Mouse (Mus musculus): ENCODE results near the gene Fam20b.

DNA sequence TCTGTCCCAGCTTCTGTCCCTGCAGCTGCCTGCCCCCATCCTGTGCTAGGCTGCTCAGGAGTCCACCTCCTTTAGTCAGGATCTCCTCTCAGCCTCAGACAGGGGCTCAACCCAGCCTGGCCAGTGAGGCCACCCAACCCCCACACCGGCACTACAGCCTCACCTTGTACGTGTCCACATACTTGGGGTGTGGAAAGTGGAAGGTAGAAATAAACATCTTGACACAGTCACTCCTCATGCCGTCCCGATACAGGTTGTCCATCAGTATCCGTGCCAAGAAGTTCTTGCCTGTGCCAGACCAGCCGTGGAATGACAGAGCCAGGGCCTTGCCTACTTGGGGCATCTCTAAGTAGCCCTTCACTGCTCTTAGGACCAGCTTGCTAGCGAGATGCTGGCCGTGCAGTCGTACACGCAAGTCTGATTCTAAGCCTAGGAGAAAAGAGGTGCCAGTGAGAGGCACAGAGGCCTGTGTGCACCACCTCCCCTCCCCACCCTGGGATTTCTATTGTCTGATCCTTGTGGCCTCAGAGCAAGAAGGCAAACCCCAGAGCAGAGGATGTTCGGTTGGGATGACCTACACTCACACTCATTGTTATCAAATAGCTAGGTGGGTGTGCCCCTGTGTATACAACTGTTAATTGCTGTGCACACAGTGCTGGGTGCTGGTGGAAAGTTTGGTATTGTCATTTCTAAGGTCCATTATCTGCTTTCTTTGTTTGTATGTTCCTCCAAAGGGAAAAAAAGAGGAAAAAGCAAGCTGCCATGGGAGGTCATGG lies 49.5 kb downstream of the Fam20b start:
- TF ChIP-seq POLR2A (IDR thresholded peaks at IDR 0.05; ENCODE audit: low read depth, low read length) (no peak), CTCF (conservative IDR thresholded peaks at IDR 0.05; ENCODE audit: insufficient read depth, insufficient read length, low read depth, low read length) (no peak)

Measured in kidney, adult 2 months (tissue).